Mouse (Mus musculus) embryonic facial prominence, embryonic 13.5 days (tissue): ENCODE results near the gene Rpl37. TPM values are rescaled to one million over a fixed set of nuclear protein-coding genes. Genes with fewer than 3 reads are reported as not detected.

Experiments used
- ATAC-seq: fragments of 200-750 bp; cut with Nextera tagmentation; 2 replicates; pipeline ENCODE4 v1.8.0; 2017; ENCODE audit warnings: low read depth; ENCODE audit not compliant: insufficient number of reproducible peaks, insufficient read depth, low FRiP score, low TSS enrichment
- H3K27ac ChIP-seq: fragments of 300-500 bp; sonication (generic); 2 replicates; pipeline ENCODE4 v1.5.1; 2015; ENCODE audit warnings: moderate library complexity, mild to moderate bottlenecking, inconsistent platforms
- H3K27me3 ChIP-seq: fragments of 300-500 bp; sonication (generic); 2 replicates; pipeline ENCODE4 v1.6.1; 2015; ENCODE audit warnings: mild to moderate bottlenecking, inconsistent platforms
- H3K36me3 ChIP-seq: fragments of 300-500 bp; sonication (generic); 2 replicates; pipeline ENCODE4 v1.6.1; 2015; ENCODE audit warnings: mild to moderate bottlenecking, inconsistent platforms
- H3K4me1 ChIP-seq: fragments of 300-500 bp; sonication (generic); 2 replicates; pipeline ENCODE4 v1.6.1; 2015; ENCODE audit warnings: inconsistent platforms
- H3K4me2 ChIP-seq: fragments of 300-500 bp; sonication (generic); 2 replicates; pipeline ENCODE4 v1.6.1; 2015; ENCODE audit warnings: moderate library complexity, mild to moderate bottlenecking, inconsistent platforms
- H3K4me3 ChIP-seq: fragments of 300-500 bp; sonication (generic); 2 replicates; pipeline ENCODE4 v1.5.1; 2015; ENCODE audit warnings: mild to moderate bottlenecking, inconsistent platforms
- H3K9ac ChIP-seq: fragments of 300-500 bp; sonication (generic); 2 replicates; pipeline ENCODE4 v1.6.1; 2015; ENCODE audit warnings: mild to moderate bottlenecking, inconsistent platforms
- H3K9me3 ChIP-seq: fragments of 300-500 bp; sonication (generic); 2 replicates; pipeline ENCODE4 v1.6.1; 2016; ENCODE audit warnings: inconsistent platforms
- WGBS: fragments of 180-500 bp; shearing (Covaris S2); methylation state at CpG from one replicate; pipeline ENCODE4 v1.1.7; 2015; ENCODE audit warnings: mixed read lengths; 5-methylcytosine and 5-hydroxymethylcytosine counted together
- polyA plus RNA-seq: library from polyadenylated mRNA; unstranded; fragments of >200 nt; fragmentation: Nextera tagmentation; extraction: Ambion mirVana; gene quantifications from 2 replicates; pipeline ENCODE4 v1.2.1, GENCODE M21; 2015

Rpl37 gene
- 596 and 689 TPM in 2 replicates for polyA plus RNA-seq

- H3K36me3 ChIP-seq, result peaks cover 39% of the 10 kb centered on the region
- under 1% methylated on average over 54 of the region's 55 CpGs for WGBS
- no peaks in the 10 kb centered on the region for H3K9me3 ChIP-seq
Observed at GRCm38 (mm10) chr15:5116270-5117030, at the start of gene Rpl37. Rpl37 (plus strand) TSS chr15:5116645.

GRCm38 (mm10) chr15:5068801-5069518 is 47.5 kb upstream of the Rpl37 start:
- Histone ChIP-seq H3K4me1 (no peaks in the 10 kb centered on the region), H3K4me3 (no peak overlapping the region), H3K9ac (no peak overlapping the region), H3K9me3 (no peaks in the 10 kb centered on the region), H3K27me3 (no peaks in the 10 kb centered on the region), H3K27ac (no peak overlapping the region), H3K36me3 (no peaks in the 10 kb centered on the region), H3K4me2 (no peak overlapping the region)
- ATAC-seq, result no peak
- 60% methylated on average over 15 of the region's 15 CpGs for WGBS

More at GRCm38 (mm10) chr15:5116270-5117030, at the start of gene Rpl37:
- Histone ChIP-seq H3K4me2 (peak within 1 kb of the TSS; percentile 69), H3K27ac (peak within 1 kb of the TSS; percentile 93), H3K9ac (peak within 1 kb of the TSS; percentile 97), H3K4me3 (peak within 1 kb of the TSS; percentile 98), H3K27me3 (no peaks in the 10 kb centered on the region), H3K4me1 (peaks cover 12% of the 10 kb centered on the region)
- peak; percentile 99 for ATAC-seq

GRCm38 (mm10) chr15:5081235-5081634 is 35.2 kb upstream of the Rpl37 start:
- no peak overlapping the region for H3K27ac ChIP-seq
- ATAC-seq, result no peak
- H3K27me3 ChIP-seq, result no peaks in the 10 kb centered on the region
- no peaks in the 10 kb centered on the region for H3K4me1 ChIP-seq
- no peaks in the 10 kb centered on the region for H3K36me3 ChIP-seq
- WGBS, result 76% methylated on average over 1 of the region's 1 CpGs
- H3K9ac ChIP-seq, result no peak overlapping the region
- no peak overlapping the region for H3K4me3 ChIP-seq
- no peaks in the 10 kb centered on the region for H3K9me3 ChIP-seq
- H3K4me2 ChIP-seq, result no peak overlapping the region

- Histone ChIP-seq H3K4me1 (no peaks in the 10 kb centered on the region), H3K27me3 (no peaks in the 10 kb centered on the region), H3K9ac (no peak overlapping the region), H3K9me3 (no peaks in the 10 kb centered on the region), H3K27ac (no peak overlapping the region), H3K36me3 (no peaks in the 10 kb centered on the region), H3K4me3 (no peak overlapping the region), H3K4me2 (no peak overlapping the region)
- ATAC-seq, result no peak
- WGBS, result 7% methylated on average over 2 of the region's 2 CpGs
Observed at GRCm38 (mm10) chr15:5086162-5086561, 30.3 kb upstream of the Rpl37 start.

- H3K27me3 ChIP-seq, result no peaks in the 10 kb centered on the region
- 48% methylated on average over 7 of the region's 7 CpGs for WGBS
- no peak overlapping the region for H3K4me3 ChIP-seq
- ATAC-seq, result no peak
- H3K9ac ChIP-seq, result no peak overlapping the region
- H3K4me2 ChIP-seq, result no peak overlapping the region
- no peaks in the 10 kb centered on the region for H3K9me3 ChIP-seq
- H3K36me3 ChIP-seq, result no peaks in the 10 kb centered on the region
- no peak overlapping the region for H3K27ac ChIP-seq
- H3K4me1 ChIP-seq, result no peaks in the 10 kb centered on the region
Observed at GRCm38 (mm10) chr15:5088850-5089608, 27.4 kb upstream of the Rpl37 start.

- WGBS, result 93% methylated on average over 10 of the region's 10 CpGs
Observed at GRCm38 (mm10) chr15:5090131-5090530, 26.3 kb upstream of the Rpl37 start.

GRCm38 (mm10) chr15:5095534-5096301 is 20.7 kb upstream of the Rpl37 start:
- Histone ChIP-seq H3K4me3 (no peak overlapping the region), H3K27ac (no peak overlapping the region), H3K9me3 (no peaks in the 10 kb centered on the region), H3K27me3 (no peaks in the 10 kb centered on the region), H3K36me3 (no peaks in the 10 kb centered on the region), H3K4me1 (no peaks in the 10 kb centered on the region), H3K9ac (no peak overlapping the region), H3K4me2 (no peak overlapping the region)
- no peak for ATAC-seq
- 88% methylated on average over 11 of the region's 11 CpGs for WGBS

More at GRCm38 (mm10) chr15:5090131-5090530, 26.3 kb upstream of the Rpl37 start:
- ATAC-seq, result no peak
- Histone ChIP-seq H3K4me3 (no peak overlapping the region), H3K27ac (no peak overlapping the region), H3K27me3 (no peaks in the 10 kb centered on the region), H3K4me1 (no peaks in the 10 kb centered on the region), H3K9me3 (no peaks in the 10 kb centered on the region), H3K4me2 (no peak overlapping the region), H3K36me3 (no peaks in the 10 kb centered on the region), H3K9ac (no peak overlapping the region)

GRCm38 (mm10) chr15:5097376-5097775 is 19.1 kb upstream of the Rpl37 start:
- Histone ChIP-seq H3K4me1 (no peaks in the 10 kb centered on the region), H3K9me3 (no peaks in the 10 kb centered on the region), H3K36me3 (no peaks in the 10 kb centered on the region), H3K4me3 (no peak overlapping the region), H3K9ac (no peak overlapping the region), H3K27me3 (no peaks in the 10 kb centered on the region), H3K4me2 (no peak overlapping the region), H3K27ac (no peak overlapping the region)
- no peak for ATAC-seq
- WGBS, result 91% methylated on average over 1 of the region's 1 CpGs

- H3K9ac ChIP-seq, result no peak overlapping the region
- no peak for ATAC-seq
- no peaks in the 10 kb centered on the region for H3K9me3 ChIP-seq
- H3K27me3 ChIP-seq, result no peaks in the 10 kb centered on the region
- H3K4me1 ChIP-seq, result no peaks in the 10 kb centered on the region
- H3K4me3 ChIP-seq, result no peak overlapping the region
- H3K36me3 ChIP-seq, result no peaks in the 10 kb centered on the region
- no peak overlapping the region for H3K27ac ChIP-seq
- H3K4me2 ChIP-seq, result no peak overlapping the region
- 90% methylated on average over 4 of the region's 4 CpGs for WGBS
Observed at GRCm38 (mm10) chr15:5102312-5102711, 14.1 kb upstream of the Rpl37 start.

GRCm38 (mm10) chr15:5105891-5106290 is 10.6 kb upstream of the Rpl37 start:
- ATAC-seq, result no peak
- WGBS, result 76% methylated on average over 6 of the region's 6 CpGs
- H3K36me3 ChIP-seq, result no peaks in the 10 kb centered on the region

GRCm38 (mm10) chr15:5106293-5106692 is 10.2 kb upstream of the Rpl37 start:
- 47% methylated on average over 2 of the region's 2 CpGs for WGBS
- no peak overlapping the region for H3K4me2 ChIP-seq
- no peak overlapping the region for H3K4me3 ChIP-seq
- no peak overlapping the region for H3K27ac ChIP-seq
- H3K9me3 ChIP-seq, result no peaks in the 10 kb centered on the region
- H3K27me3 ChIP-seq, result no peaks in the 10 kb centered on the region
- H3K4me1 ChIP-seq, result no peaks in the 10 kb centered on the region
- no peak for ATAC-seq
- no peaks in the 10 kb centered on the region for H3K36me3 ChIP-seq
- H3K9ac ChIP-seq, result no peak overlapping the region

More at GRCm38 (mm10) chr15:5105891-5106290, 10.6 kb upstream of the Rpl37 start:
- H3K9me3 ChIP-seq, result no peaks in the 10 kb centered on the region
- no peak overlapping the region for H3K9ac ChIP-seq
- no peak overlapping the region for H3K4me3 ChIP-seq
- no peak overlapping the region for H3K27ac ChIP-seq
- no peaks in the 10 kb centered on the region for H3K4me1 ChIP-seq
- H3K4me2 ChIP-seq, result no peak overlapping the region
- H3K27me3 ChIP-seq, result no peaks in the 10 kb centered on the region
